Mouse (Mus musculus) intestine, embryonic 16.5 days (tissue): ENCODE data around the gene Plppr2. TPM values are rescaled to one million over a fixed set of nuclear protein-coding genes. Genes with fewer than 3 reads are reported as not detected.

ENCODE experiments used
- ATAC-seq: fragments of 200-750 bp; cut with Nextera tagmentation; 2 replicates; pipeline ENCODE4 v1.8.0; 2017; ENCODE audit warnings: moderate TSS enrichment, moderate library complexity
- H3K27ac ChIP-seq: fragments of 300-500 bp; sonication (generic); 2 replicates; pipeline ENCODE4 v1.5.1; 2014; ENCODE audit warnings: mild to moderate bottlenecking, low read length
- H3K27me3 ChIP-seq: fragments of 300-500 bp; sonication (generic); replicated peaks from 2 replicates; pipeline ENCODE4 v1.6.1; 2014; ENCODE audit warnings: low read length, control low read depth, mixed read lengths; ENCODE audit not compliant: control insufficient read depth, insufficient read depth
- H3K36me3 ChIP-seq: fragments of 300-500 bp; sonication (generic); 2 replicates; pipeline ENCODE4 v1.6.1; 2014; ENCODE audit warnings: low read length, control low read depth; ENCODE audit not compliant: control insufficient read depth, insufficient read depth
- H3K4me1 ChIP-seq: fragments of 300-500 bp; sonication (generic); 2 replicates; pipeline ENCODE4 v1.6.1; 2014; ENCODE audit warnings: low read length, control low read depth, mixed read lengths; ENCODE audit not compliant: control insufficient read depth, insufficient read depth
- H3K4me2 ChIP-seq: fragments of 300-500 bp; sonication (generic); 2 replicates; pipeline ENCODE4 v1.6.1; 2014; ENCODE audit warnings: low read depth, low read length, control low read depth
- H3K4me3 ChIP-seq: fragments of 300-500 bp; sonication (generic); 2 replicates; pipeline ENCODE4 v1.5.1; 2014; ENCODE audit warnings: mild to moderate bottlenecking, low read length
- H3K9ac ChIP-seq: fragments of 300-500 bp; sonication (generic); 2 replicates; pipeline ENCODE4 v1.6.1; 2014; ENCODE audit warnings: low read depth, low read length
- H3K9me3 ChIP-seq: fragments of 300-500 bp; sonication (generic); 2 replicates; pipeline ENCODE4 v1.6.1; 2016; ENCODE audit warnings: low read length, control low read depth; ENCODE audit not compliant: control insufficient read depth
- WGBS: fragments of 180-500 bp; shearing (Covaris S2); extraction: QIAGEN DNeasy Blood & Tissue Kit; methylation state at CpG from one replicate; pipeline ENCODE4 v1.1.7; 2014; 5-methylcytosine and 5-hydroxymethylcytosine counted together
- polyA plus RNA-seq: library from polyadenylated mRNA; unstranded; fragments of >200 nt; fragmentation: Nextera tagmentation; extraction: Ambion mirVana; gene quantifications from 2 replicates; pipeline ENCODE4 v1.2.1, GENCODE M21; 2015

The Plppr2 gene
- polyA plus RNA-seq, 1 experiment from 2014 or later, result 6.2 TPM

DNA sequence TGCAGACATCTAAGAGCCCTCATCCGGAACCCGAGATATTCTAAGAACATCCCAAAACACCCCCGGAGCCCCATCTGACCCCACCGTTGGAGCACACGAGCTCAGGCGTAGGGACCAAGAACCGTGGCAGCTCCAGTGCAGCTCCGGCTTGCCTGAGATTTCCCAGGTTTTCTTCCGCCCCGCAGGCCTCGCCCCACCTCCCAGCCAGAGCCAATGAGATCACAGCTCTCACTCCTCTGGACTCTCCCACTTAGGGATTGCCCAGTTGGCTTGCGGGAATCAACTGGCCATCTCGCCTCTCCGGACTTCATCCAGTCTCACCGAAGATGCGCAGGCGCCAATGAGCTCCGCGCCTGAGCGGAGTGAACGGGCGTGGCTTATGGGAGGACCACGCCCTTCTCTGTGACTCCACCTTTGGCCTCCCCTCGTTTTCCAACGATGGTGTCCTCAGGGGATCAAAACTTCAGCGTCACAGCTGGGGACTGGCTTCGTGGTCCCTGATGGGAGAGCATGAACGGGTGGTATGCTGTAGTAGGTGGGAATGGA, 9.6 kb upstream of the Plppr2 start, which contains the start of the genes Ccdc159 and Tmem205:
TSS of gene Ccdc159 (plus strand) at position 264 of the 546 bp plus-strand sequence.
TSS of gene Tmem205 (minus strand) at position 349 of the 546 bp plus-strand sequence.
- Histone ChIP-seq H3K4me2 (peak within 1 kb of the TSS; percentile 48), H3K27me3 (no peaks in the 10 kb centered on the region), H3K9ac (peak within 1 kb of the TSS; percentile 78), H3K36me3 (peaks cover 3% of the 10 kb centered on the region; the same call in 1 of the 2 replicates), H3K9me3 (no peaks in the 10 kb centered on the region), H3K4me3 (peak within 1 kb of the TSS; percentile 67), H3K4me1 (peaks cover 8% of the 10 kb centered on the region), H3K27ac (peak within 1 kb of the TSS; percentile 67)
- peak; percentile 97 for ATAC-seq
- under 1% methylated on average over 28 of the region's 28 CpGs for WGBS

DNA sequence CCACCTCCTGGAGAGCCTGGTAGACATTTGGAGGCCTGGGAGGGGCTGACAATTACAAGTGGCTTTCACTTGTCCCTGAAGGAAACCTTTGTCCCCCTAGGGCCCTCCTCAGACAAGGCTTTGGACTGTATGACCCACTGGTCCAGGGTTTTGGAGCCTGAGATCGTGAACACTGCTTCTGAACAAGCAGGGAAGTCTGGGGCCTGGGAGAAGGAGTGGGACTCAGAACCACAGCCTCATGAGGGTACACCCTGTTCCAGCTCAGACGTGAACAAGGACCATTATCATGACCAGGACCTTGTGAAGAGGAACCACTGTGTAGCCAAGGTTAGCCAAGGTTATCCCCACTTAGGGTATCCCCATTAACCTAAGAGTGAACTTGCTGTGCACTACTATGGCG, 7.6 kb upstream of the Plppr2 start:
- no peak for ATAC-seq
- H3K27me3 ChIP-seq, result no peaks in the 10 kb centered on the region
- H3K4me1 ChIP-seq, result peaks cover 8% of the 10 kb centered on the region
- 77% methylated on average over 3 of the region's 3 CpGs for WGBS
- H3K27ac ChIP-seq, result no peak overlapping the region
- H3K36me3 ChIP-seq, result peaks cover 3% of the 10 kb centered on the region; the same call in 1 of the 2 replicates
- no peak overlapping the region for H3K4me3 ChIP-seq
- H3K9ac ChIP-seq, result no peak overlapping the region
- H3K9me3 ChIP-seq, result no peaks in the 10 kb centered on the region
- H3K4me2 ChIP-seq, result no peak overlapping the region

DNA sequence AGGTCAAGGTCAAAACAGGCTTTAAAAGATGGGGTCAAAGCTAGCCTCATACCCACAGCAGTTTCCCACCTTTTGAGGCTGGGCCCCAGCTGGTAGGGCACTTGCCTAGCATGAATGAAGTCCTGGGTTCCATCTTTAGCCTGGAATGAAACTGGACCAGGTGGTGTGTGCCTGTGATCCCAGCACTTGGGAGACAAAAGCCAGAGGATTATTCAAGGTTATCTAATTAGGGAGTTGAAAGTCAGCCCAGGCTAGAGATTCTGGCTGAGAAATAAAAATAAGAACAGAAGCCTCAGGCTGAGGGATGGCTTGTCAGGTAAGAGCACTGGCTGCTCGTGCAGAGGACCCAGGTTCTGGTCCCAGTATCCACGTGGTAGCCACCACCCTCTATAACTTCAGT, 4.8 kb upstream of the Plppr2 start:
- H3K4me2 ChIP-seq, result no peak overlapping the region
- H3K9ac ChIP-seq, result no peak overlapping the region
- no peaks in the 10 kb centered on the region for H3K27me3 ChIP-seq
- no peaks in the 10 kb centered on the region for H3K9me3 ChIP-seq
- H3K27ac ChIP-seq, result no peak overlapping the region
- WGBS, result 59% methylated on average over 2 of the region's 2 CpGs
- H3K4me1 ChIP-seq, result peaks cover 5% of the 10 kb centered on the region; the same call in 1 of the 2 replicates
- H3K4me3 ChIP-seq, result no peak overlapping the region
- no peak for ATAC-seq
- no peaks in the 10 kb centered on the region for H3K36me3 ChIP-seq

DNA sequence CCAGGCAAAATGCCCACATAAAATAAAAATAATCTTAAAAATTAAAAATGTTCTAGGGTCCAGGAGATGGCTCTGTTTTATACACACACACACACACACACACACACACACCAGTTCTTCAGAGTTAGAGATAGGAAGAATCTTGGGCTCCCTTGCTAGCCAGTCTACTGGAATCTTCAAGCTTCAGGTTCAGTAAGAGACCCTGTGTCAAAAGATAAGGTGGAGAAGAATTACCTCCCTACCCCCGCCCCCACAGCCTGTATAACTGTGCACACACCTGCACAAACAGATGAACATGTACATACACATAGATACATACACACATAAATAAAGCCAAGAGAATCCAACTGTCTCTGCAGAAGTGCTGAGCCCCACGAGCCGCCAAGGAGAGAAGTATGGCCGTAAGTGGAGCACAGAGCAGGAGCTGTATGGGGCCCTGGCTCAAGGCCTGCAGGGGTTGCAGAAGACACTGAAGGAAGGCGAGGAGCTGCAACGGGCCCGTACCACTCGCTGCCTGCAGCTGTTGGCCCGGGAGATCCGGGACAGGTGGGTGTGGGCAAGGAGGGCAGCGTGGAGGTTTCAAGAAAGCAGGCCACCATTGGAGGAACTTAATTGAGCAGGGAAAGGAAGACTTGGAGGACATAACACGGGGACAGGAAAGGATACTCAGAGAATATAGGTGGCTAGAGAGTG, 4.2 kb upstream of the Plppr2 start:
- Histone ChIP-seq H3K4me3 (no peak overlapping the region), H3K36me3 (no peaks in the 10 kb centered on the region), H3K9ac (no peak overlapping the region), H3K4me1 (peaks cover 5% of the 10 kb centered on the region; the same call in 1 of the 2 replicates), H3K9me3 (no peaks in the 10 kb centered on the region), H3K27ac (no peak overlapping the region), H3K4me2 (no peak overlapping the region), H3K27me3 (no peaks in the 10 kb centered on the region)
- no peak for ATAC-seq
- 55% methylated on average over 12 of the region's 12 CpGs for WGBS

DNA sequence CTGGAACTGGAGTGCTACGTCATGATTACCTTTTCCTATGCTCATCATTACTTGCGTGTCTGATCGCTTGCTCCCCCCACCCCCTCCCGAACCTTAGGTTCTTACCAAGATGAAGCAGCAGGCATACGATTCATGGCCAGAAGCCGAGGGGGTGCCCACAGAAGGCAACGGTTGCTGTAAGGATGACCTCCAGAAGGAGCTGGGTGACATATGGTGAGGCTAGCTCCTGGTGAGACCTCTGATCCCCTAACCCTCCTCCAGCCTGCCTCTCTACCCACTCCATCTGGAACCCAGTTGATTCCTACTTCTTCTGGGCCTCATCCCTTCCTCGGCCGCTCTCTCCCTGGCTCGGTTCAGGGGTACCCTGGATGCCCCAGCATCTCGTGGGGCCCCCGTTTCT, 2.8 kb upstream of the Plppr2 start:
- Histone ChIP-seq H3K9ac (no peak overlapping the region), H3K36me3 (no peaks in the 10 kb centered on the region), H3K4me3 (no peak overlapping the region), H3K27me3 (no peaks in the 10 kb centered on the region), H3K4me1 (peaks cover 5% of the 10 kb centered on the region; the same call in 1 of the 2 replicates), H3K4me2 (no peak overlapping the region), H3K27ac (no peak overlapping the region), H3K9me3 (no peaks in the 10 kb centered on the region)
- ATAC-seq, result no peak
- WGBS, result 93% methylated on average over 12 of the region's 12 CpGs

DNA sequence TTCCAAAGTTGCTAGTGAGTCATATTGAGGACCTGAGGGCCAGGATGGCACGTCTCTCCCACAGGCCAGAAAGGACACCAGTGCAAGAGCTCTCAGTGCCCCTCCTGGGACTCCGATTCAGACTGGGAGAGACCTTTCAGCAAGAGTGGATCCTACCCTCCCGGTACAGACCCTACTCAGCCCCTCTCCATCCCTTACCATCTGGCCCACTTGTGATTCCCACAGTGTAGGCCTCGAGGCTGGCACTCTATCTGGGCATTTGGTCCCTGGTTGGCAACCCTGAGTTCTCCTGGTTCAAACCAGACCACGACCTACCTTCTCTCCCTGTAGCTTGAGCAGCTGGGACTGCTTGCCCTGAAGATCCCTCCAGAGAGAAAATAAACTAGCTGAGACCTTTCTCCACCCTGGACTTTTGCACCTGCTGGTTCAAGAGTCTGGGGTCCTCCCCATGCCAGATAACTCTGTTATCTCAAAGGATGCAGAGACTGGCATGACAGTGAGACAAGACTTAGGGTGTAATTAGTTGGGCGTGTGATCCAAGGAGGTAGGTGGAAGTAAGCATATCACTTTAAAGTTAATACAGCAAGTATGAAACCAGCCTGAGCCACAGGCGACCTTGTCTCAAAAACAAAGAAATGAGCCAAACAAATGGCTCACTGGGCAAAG, 1.2 kb upstream of the Plppr2 start:
- Histone ChIP-seq H3K36me3 (no peaks in the 10 kb centered on the region), H3K27me3 (no peaks in the 10 kb centered on the region), H3K27ac (no peak overlapping the region), H3K9me3 (no peaks in the 10 kb centered on the region), H3K9ac (no peak overlapping the region), H3K4me2 (no peak overlapping the region), H3K4me3 (no peak overlapping the region), H3K4me1 (peaks cover 5% of the 10 kb centered on the region; the same call in 1 of the 2 replicates)
- 86% methylated on average over 7 of the region's 7 CpGs for WGBS
- no peak for ATAC-seq

DNA sequence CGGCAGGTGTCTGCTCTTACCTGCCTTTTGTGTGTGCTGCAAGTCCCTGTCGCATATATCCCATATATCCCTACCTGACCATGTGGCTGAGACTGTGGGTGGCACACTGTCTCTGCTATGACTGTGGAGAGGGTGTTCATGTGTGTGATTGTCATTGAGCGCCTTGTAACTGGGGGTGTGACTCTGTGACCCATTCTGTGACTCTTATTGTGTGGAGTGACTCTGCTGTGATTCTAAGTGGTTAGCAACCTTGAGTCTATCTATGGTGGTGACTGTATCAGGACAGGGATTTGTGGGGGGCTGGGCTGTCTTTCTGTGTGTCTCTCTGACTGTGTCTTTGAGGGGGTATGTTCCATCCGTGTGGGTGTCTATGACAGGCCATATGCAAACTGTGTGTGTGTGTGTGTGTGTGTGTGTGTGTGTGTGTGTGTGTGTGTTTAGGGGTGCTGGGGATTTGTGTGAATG, 910 bp downstream of the Plppr2 start:
- WGBS, result 80% methylated on average over 4 of the region's 4 CpGs
- Histone ChIP-seq H3K4me3 (peak overlapping the region; percentile 53; the same call in 1 of the 2 replicates), H3K27ac (no peak overlapping the region), H3K9me3 (no peaks in the 10 kb centered on the region), H3K4me2 (no peak overlapping the region), H3K36me3 (no peaks in the 10 kb centered on the region), H3K9ac (no peak overlapping the region), H3K27me3 (no peaks in the 10 kb centered on the region), H3K4me1 (peaks cover 5% of the 10 kb centered on the region; the same call in 1 of the 2 replicates)
- ATAC-seq, result no peak

DNA sequence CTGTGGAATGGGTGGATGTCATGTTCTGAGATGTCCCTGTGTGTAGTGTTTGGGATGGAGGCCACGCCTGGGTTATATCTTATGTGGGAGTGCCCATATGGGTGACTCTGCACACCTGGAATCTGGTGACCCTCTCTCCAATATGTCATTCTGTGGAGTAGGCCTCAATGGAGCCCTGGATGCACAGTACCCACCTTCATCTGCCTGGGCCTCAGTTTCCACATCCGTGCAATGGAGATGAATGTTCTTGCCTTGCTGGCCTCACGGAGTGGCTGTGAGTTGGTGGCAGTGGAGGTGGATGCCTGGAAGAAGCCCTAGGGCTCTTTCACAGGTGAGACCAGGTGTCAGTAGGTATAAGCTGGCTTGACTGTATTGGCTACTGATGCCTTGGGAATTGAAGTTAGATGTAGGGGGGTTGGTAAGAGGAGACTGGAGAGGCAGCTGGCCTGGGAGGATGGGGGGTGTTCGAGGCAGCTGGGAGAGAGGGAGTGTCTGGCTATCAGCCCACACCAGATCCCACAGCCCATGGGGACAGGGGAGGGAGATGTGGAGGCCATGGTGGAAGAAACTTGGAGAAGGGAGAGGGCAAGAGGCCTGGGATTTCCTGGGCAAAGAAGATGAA, 1.5 kb downstream of the Plppr2 start:
- no peak overlapping the region for H3K4me2 ChIP-seq
- WGBS, result 79% methylated on average over 4 of the region's 4 CpGs
- H3K4me3 ChIP-seq, result no peak overlapping the region
- H3K27ac ChIP-seq, result no peak overlapping the region
- H3K9ac ChIP-seq, result no peak overlapping the region
- peaks cover 5% of the 10 kb centered on the region; the same call in 1 of the 2 replicates for H3K4me1 ChIP-seq
- ATAC-seq, result no peak
- no peaks in the 10 kb centered on the region for H3K36me3 ChIP-seq
- no peaks in the 10 kb centered on the region for H3K9me3 ChIP-seq
- H3K27me3 ChIP-seq, result no peaks in the 10 kb centered on the region

DNA sequence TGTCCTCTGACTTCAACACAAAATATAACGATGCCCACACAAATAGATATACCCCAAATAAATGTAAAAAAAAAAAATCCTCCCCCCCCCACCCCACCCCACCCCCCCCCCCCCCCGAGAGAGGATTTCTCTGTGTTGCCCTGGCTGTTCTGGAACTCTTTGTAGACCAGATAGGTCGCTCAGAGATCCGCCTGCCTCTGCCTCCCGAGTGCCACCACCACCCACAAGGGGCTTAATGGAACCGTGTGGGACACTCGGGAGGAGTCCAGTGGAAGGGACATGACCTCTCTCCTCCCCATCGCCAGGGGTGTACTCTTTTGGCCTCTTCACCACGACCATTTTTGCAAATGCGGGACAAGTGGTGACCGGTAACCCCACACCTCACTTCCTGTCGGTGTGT, 6.2 kb downstream of the Plppr2 start:
- no peaks in the 10 kb centered on the region for H3K4me1 ChIP-seq
- H3K9me3 ChIP-seq, result no peaks in the 10 kb centered on the region
- 68% methylated on average over 12 of the region's 12 CpGs for WGBS
- no peaks in the 10 kb centered on the region for H3K36me3 ChIP-seq
- H3K27ac ChIP-seq, result no peak overlapping the region
- peaks cover 4% of the 10 kb centered on the region; the same call in 1 of the 2 replicates for H3K27me3 ChIP-seq
- H3K4me2 ChIP-seq, result no peak overlapping the region
- H3K4me3 ChIP-seq, result no peak overlapping the region
- no peak for ATAC-seq
- H3K9ac ChIP-seq, result no peak overlapping the region
